Mouse (Mus musculus) kidney, adult 2 months (tissue): ENCODE measurements around the gene Diaph2. TPM values are rescaled to one million over a fixed set of nuclear protein-coding genes. Genes with fewer than 3 reads are reported as not detected.

Experiments used
- DNase-seq: peaks from one replicate; pipeline ENCODE4 v3.0.0; 2021
- H3K27ac ChIP-seq: fragments of 200-500 bp; 2 replicates; pipeline ENCODE4 v1.5.1; 2012; ENCODE audit warnings: low read depth, low read length, control low read depth, inconsistent platforms; ENCODE audit not compliant: insufficient read depth
- H3K27me3 ChIP-seq: fragments of 200-500 bp; replicated peaks from 2 replicates; pipeline ENCODE4 v1.6.1; 2012; ENCODE audit warnings: mild to moderate bottlenecking, moderate library complexity, low read length, inconsistent platforms; ENCODE audit not compliant: control insufficient read depth, insufficient read depth
- H3K36me3 ChIP-seq: fragments of 200-500 bp; 2 replicates; pipeline ENCODE4 v1.6.1; 2012; ENCODE audit warnings: mild to moderate bottlenecking, moderate library complexity, low read length, inconsistent platforms; ENCODE audit not compliant: control insufficient read depth, insufficient read depth
- H3K4me1 ChIP-seq: fragments of 200-500 bp; 2 replicates; pipeline ENCODE4 v1.6.1; 2011; ENCODE audit warnings: low read length; ENCODE audit not compliant: control insufficient read depth, insufficient read depth
- H3K4me3 ChIP-seq: fragments of 200-500 bp; 2 replicates; pipeline ENCODE4 v1.5.1; 2011; ENCODE audit warnings: mild to moderate bottlenecking, low read depth, low read length, control low read depth; ENCODE audit not compliant: insufficient read depth
- CTCF ChIP-seq: fragments of 200-500 bp; conservative IDR thresholded peaks from 2 replicates; pipeline ENCODE4 v1.5.1; 2011; ENCODE audit warnings: low read depth, mild to moderate bottlenecking, control low read depth, low read length, moderate library complexity, mixed read lengths; ENCODE audit not compliant: insufficient read depth, insufficient read length
- POLR2A ChIP-seq: fragments of 200-500 bp; IDR thresholded peaks from one replicate; pipeline ENCODE4 v1.6.1; 2011; ENCODE audit warnings: low read depth, low read length, control low read depth
- WGBS: fragments of 180-500 bp; shearing (Covaris S2); methylation state at CpG from one replicate; pipeline ENCODE4 v1.1.7; 2018; 5-methylcytosine and 5-hydroxymethylcytosine counted together
- polyA plus RNA-seq: library from polyadenylated mRNA; depleted of rRNA; stranded (reverse); fragments of >200 nt; gene quantifications from 2 replicates; pipeline ENCODE4 v1.2.3, GENCODE M21; 2012

The Diaph2 gene
- polyA plus RNA-seq, 1 experiment = 4.4 TPM

GRCm38 (mm10) chrX:130212227-130212626 is 462.7 kb downstream of the Diaph2 start:
- TF ChIP-seq POLR2A (no peak), CTCF (no peak)
- 80% methylated on average over 4 of the region's 4 CpGs for WGBS

GRCm38 (mm10) chrX:130212759-130213158 is 463.2 kb downstream of the Diaph2 start:
- no peak overlapping the region for H3K4me3 ChIP-seq
- H3K36me3 ChIP-seq = no peaks in the 10 kb centered on the region
- WGBS = 76% methylated on average over 4 of the region's 4 CpGs
- H3K4me1 ChIP-seq = no peaks in the 10 kb centered on the region
- TF ChIP-seq POLR2A (no peak), CTCF (no peak)
- H3K27ac ChIP-seq = no peak overlapping the region
- H3K27me3 ChIP-seq = no peaks in the 10 kb centered on the region
- DNase-seq = no peak

More at GRCm38 (mm10) chrX:130212227-130212626, 462.7 kb downstream of the Diaph2 start:
- Histone ChIP-seq H3K27ac (no peak overlapping the region), H3K4me3 (no peak overlapping the region), H3K36me3 (no peaks in the 10 kb centered on the region), H3K4me1 (no peaks in the 10 kb centered on the region), H3K27me3 (no peaks in the 10 kb centered on the region)
- no peak for DNase-seq

- no peaks in the 10 kb centered on the region for H3K36me3 ChIP-seq
- H3K4me1 ChIP-seq = no peaks in the 10 kb centered on the region
- no peak overlapping the region for H3K27ac ChIP-seq
- 100% methylated on average over 1 of the region's 1 CpGs for WGBS
- DNase-seq = no peak
- H3K27me3 ChIP-seq = no peaks in the 10 kb centered on the region
- H3K4me3 ChIP-seq = no peak overlapping the region
- TF ChIP-seq POLR2A (no peak), CTCF (no peak)
Observed at GRCm38 (mm10) chrX:130230045-130230444, 480.5 kb downstream of the Diaph2 start.

GRCm38 (mm10) chrX:130235167-130235566 is 485.6 kb downstream of the Diaph2 start:
- 91% methylated on average over 1 of the region's 1 CpGs for WGBS
- Histone ChIP-seq H3K27me3 (no peaks in the 10 kb centered on the region), H3K36me3 (no peaks in the 10 kb centered on the region), H3K4me1 (no peaks in the 10 kb centered on the region), H3K4me3 (no peak overlapping the region), H3K27ac (no peak overlapping the region)
- no peak for TF ChIP-seq POLR2A
- TF ChIP-seq CTCF = no peak
- no peak for DNase-seq

GRCm38 (mm10) chrX:130246652-130247051 is 497.1 kb downstream of the Diaph2 start:
- no peak overlapping the region for H3K4me3 ChIP-seq
- no peaks in the 10 kb centered on the region for H3K36me3 ChIP-seq
- WGBS = 90% methylated on average over 1 of the region's 1 CpGs
- no peaks in the 10 kb centered on the region for H3K4me1 ChIP-seq
- H3K27me3 ChIP-seq = no peaks in the 10 kb centered on the region
- no peak overlapping the region for H3K27ac ChIP-seq
- no peak for DNase-seq
- TF ChIP-seq POLR2A (no peak), CTCF (no peak)

GRCm38 (mm10) chrX:130253664-130254063 is 504.1 kb downstream of the Diaph2 start:
- WGBS = 91% methylated on average over 4 of the region's 4 CpGs
- Histone ChIP-seq H3K4me1 (no peaks in the 10 kb centered on the region), H3K27ac (no peak overlapping the region), H3K27me3 (no peaks in the 10 kb centered on the region), H3K4me3 (no peak overlapping the region), H3K36me3 (no peaks in the 10 kb centered on the region)
- DNase-seq = no peak
- TF ChIP-seq CTCF = no peak
- TF ChIP-seq POLR2A = no peak

GRCm38 (mm10) chrX:130265707-130266106 is 516.2 kb downstream of the Diaph2 start:
- DNase-seq = no peak
- no peak overlapping the region for H3K27ac ChIP-seq
- TF ChIP-seq POLR2A (no peak), CTCF (no peak)
- H3K4me1 ChIP-seq = no peaks in the 10 kb centered on the region
- no peaks in the 10 kb centered on the region for H3K27me3 ChIP-seq
- H3K36me3 ChIP-seq = no peaks in the 10 kb centered on the region
- H3K4me3 ChIP-seq = no peak overlapping the region

- DNase-seq = no peak
- TF ChIP-seq CTCF (no peak), POLR2A (no peak)
- H3K4me1 ChIP-seq = no peaks in the 10 kb centered on the region
- no peaks in the 10 kb centered on the region for H3K36me3 ChIP-seq
- 89% methylated on average over 4 of the region's 4 CpGs for WGBS
- H3K27me3 ChIP-seq = no peaks in the 10 kb centered on the region
- no peak overlapping the region for H3K4me3 ChIP-seq
- no peak overlapping the region for H3K27ac ChIP-seq
Observed at GRCm38 (mm10) chrX:130279144-130279543, 529.6 kb downstream of the Diaph2 start.
